Mouse (Mus musculus) NIH3T3 (cell line): ENCODE measurements around the gene Wfdc6a.

Experiments
- DNase-seq: peaks from one replicate; pipeline ENCODE4 v3.0.0-alpha.2; 2012; ENCODE audit warnings: low read depth

Wfdc6a gene

GRCm38 (mm10) chr2:164549963-164550894 is 35.0 kb downstream of the Wfdc6a start:
- no peak for DNase-seq

GRCm38 (mm10) chr2:164549338-164549737 is 35.9 kb downstream of the Wfdc6a start:
- DNase-seq, result peak; percentile 37

- no peak for DNase-seq
Measured at GRCm38 (mm10) chr2:164544454-164545097, 40.7 kb downstream of the Wfdc6a start.

DNA sequence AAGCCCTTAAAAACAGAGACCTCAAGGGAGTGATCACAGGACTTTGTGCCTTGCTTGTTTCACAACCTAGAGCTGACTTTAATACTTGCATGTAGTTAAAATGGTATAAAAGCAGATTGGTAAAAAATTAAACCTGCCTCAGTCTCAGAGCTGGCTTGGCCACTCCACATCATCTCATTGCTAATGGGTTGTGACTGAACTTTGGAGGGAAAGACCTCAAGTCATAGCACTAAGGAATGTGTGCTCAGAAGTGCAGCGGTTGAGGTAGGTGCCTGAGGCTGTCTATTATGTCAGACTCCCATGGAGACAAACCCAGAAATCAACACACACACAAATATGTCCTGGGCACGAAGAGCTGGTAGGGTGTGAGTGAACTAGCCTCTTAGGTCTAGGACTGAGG is 41.5 kb downstream of the Wfdc6a start:
- DNase-seq, result no peak

DNA sequence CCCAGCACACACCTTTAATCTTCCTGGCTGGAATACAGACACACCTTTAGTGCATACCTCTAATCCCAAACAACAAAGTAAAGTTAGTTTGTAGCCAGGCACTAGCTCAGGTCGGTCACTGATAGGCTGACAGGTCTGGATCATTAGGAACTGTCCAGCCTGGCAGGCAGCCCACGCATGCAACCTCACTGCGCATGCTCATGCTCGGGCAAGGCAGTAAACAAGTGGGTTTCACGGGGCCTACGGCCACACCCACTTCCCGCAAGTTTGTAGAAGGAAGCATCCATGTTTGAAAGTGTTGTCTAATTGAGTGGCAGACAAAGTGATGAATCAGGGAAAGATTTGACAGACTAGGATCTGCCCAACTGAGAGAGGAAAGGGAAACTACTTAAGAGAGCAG is 42.6 kb downstream of the Wfdc6a start:
- DNase-seq, result no peak

DNA sequence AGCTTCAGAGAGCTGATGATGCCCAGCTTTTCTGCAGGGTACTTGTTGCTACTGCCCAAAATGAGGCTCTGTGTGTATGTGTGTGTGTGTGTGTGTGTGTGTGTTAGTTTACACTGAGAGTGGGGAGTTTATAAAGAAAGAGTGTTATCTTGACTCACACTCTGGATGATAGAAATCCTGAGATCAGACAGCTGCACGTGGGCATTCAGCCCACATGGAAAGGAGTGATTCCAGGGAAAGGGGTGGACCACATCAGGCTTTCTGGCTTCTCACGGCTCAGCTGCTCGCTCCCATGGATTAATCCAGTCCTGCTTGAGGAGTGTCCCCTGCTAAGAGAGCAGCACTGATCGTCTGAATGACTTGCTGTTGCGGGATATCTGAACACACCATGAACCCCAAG is 43.1 kb downstream of the Wfdc6a start:
- no peak for DNase-seq

GRCm38 (mm10) chr2:164540652-164541427 is 44.4 kb downstream of the Wfdc6a start:
- DNase-seq, result no peak

DNA sequence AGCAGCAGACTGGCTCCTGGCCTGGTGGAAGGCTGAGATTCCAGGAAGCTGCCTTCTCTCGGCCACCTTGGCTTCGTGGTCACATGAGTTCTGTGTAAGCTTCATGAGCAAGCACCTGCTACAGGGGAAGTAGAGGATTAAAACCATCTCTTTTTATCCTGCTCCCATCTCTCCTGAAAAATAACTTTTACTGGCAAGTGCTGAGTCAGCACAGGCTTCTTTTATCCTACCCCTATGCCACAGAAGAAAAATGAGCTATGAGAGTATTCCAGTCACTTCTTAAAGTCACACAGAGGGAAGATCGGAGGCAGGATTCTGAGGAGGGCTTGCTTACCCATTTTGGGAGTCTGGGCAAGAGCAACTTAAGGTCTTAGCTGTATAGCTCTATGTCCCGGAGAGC is 48.2 kb downstream of the Wfdc6a start:
- DNase-seq, result no peak

DNA sequence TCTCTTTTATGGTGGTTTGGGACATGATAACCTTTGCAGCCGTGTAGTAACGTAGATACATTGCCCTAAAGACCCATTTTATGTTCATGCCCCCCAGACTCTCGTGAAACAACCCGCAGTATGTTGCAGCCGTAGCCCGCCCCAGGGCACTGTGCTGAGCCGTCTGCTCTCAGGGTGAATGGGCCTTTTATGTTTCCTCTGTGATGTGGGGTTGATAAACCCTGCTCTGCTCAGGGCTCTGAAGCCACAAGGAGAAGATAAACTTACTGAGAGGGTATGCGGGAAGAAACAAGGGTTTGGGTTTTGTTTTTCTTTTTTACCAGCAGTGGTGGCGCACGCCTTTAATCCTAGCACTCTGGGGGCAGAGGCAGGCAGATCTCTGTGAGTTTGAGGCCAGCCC is 50.9 kb downstream of the Wfdc6a start:
- no peak for DNase-seq

DNA sequence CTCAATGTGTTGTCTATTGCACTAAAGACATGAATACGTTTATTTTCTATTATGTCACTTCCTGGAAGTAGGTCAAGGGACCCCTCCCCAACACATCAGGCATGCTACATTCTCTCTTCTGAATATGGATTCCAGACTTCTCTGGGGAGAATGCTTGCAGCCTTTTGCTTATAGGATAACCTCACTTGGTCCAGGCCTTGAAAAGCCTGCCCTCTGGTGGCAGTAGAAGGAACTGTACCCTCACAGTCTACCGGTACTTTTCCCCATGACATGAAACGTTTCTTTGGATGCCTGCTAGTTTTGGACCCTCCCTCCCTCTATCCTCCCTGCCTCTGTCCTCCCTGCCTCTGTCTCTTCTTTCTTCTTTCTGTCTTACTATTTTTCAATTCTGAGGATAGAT is 54.1 kb downstream of the Wfdc6a start:
- peak; percentile 87 for DNase-seq
